Mouse (Mus musculus): Measurements from ENCODE around the gene Efhc1. TPM values are rescaled to one million over a fixed set of nuclear protein-coding genes. Genes with fewer than 3 reads are reported as not detected.

The Efhc1 gene
- polyA plus RNA-seq, 1 experiment from 2014 or later, result 2.8 TPM

GRCm38 (mm10) chr1:20954876-20955275 is 3.5 kb downstream of the Efhc1 start:
- no peaks in the 10 kb centered on the region for H3K4me1 ChIP-seq (ENCODE audit: control insufficient read depth, insufficient read depth, low read length)

GRCm38 (mm10) chr1:20969642-20970041 is 18.2 kb downstream of the Efhc1 start:
- H3K4me1 ChIP-seq (ENCODE audit: control insufficient read depth, insufficient read depth, low read length), result no peaks in the 10 kb centered on the region
- no peak overlapping the region for H3K9ac ChIP-seq (replicated peaks; ENCODE audit: low read length)
- H3K9me3 ChIP-seq (replicated peaks; ENCODE audit: control insufficient read depth, low read length), result no peaks in the 10 kb centered on the region
- ATAC-seq (replicated peaks; ENCODE audit: insufficient number of reproducible peaks, low FRiP score, low TSS enrichment, low read depth) (no peak), DNase-seq (ENCODE audit: low spot score) (no peak)
- no peak overlapping the region for H3K4me3 ChIP-seq (ENCODE audit: low read depth, low read length)
- no peaks in the 10 kb centered on the region for H3K27me3 ChIP-seq (ENCODE audit: control insufficient read depth, insufficient read depth, low read length)
- no peaks in the 10 kb centered on the region for H3K36me3 ChIP-seq (replicated peaks; ENCODE audit: control insufficient read depth, insufficient read depth, low read depth, low read length)
- WGBS, result 84% methylated on average over 2 of the region's 2 CpGs
- H3K27ac ChIP-seq (replicated peaks; ENCODE audit: low read depth, low read length), result no peak overlapping the region
- no peak overlapping the region for H3K4me2 ChIP-seq (ENCODE audit: low read depth, low read length)

More at GRCm38 (mm10) chr1:20954876-20955275, 3.5 kb downstream of the Efhc1 start:
- Histone ChIP-seq H3K4me2 (ENCODE audit: low read depth, low read length) (no peak overlapping the region), H3K9me3 (replicated peaks; ENCODE audit: control insufficient read depth, low read length) (no peaks in the 10 kb centered on the region), H3K27me3 (ENCODE audit: control insufficient read depth, insufficient read depth, low read length) (no peaks in the 10 kb centered on the region), H3K9ac (replicated peaks; ENCODE audit: low read length) (no peak overlapping the region), H3K36me3 (replicated peaks; ENCODE audit: control insufficient read depth, insufficient read depth, low read depth, low read length) (no peaks in the 10 kb centered on the region), H3K27ac (replicated peaks; ENCODE audit: low read depth, low read length) (no peak overlapping the region), H3K4me3 (ENCODE audit: low read depth, low read length) (no peak overlapping the region)
- ATAC-seq (replicated peaks; ENCODE audit: insufficient number of reproducible peaks, low FRiP score, low TSS enrichment, low read depth), result no peak
- no peak for DNase-seq (ENCODE audit: low spot score)
- WGBS, result 75% methylated on average over 3 of the region's 3 CpGs

GRCm38 (mm10) chr1:20973389-20973788 is 22.0 kb downstream of the Efhc1 start:
- 94% methylated on average over 6 of the region's 6 CpGs for WGBS

GRCm38 (mm10) chr1:20974341-20975135 is 23.1 kb downstream of the Efhc1 start:
- no peak for ATAC-seq (replicated peaks; ENCODE audit: insufficient number of reproducible peaks, low FRiP score, low TSS enrichment, low read depth)

More at GRCm38 (mm10) chr1:20973389-20973788, 22.0 kb downstream of the Efhc1 start:
- Histone ChIP-seq H3K4me3 (ENCODE audit: low read depth, low read length) (no peak overlapping the region), H3K27me3 (ENCODE audit: control insufficient read depth, insufficient read depth, low read length) (no peaks in the 10 kb centered on the region), H3K9ac (replicated peaks; ENCODE audit: low read length) (no peak overlapping the region), H3K4me1 (ENCODE audit: control insufficient read depth, insufficient read depth, low read length) (no peaks in the 10 kb centered on the region), H3K4me2 (ENCODE audit: low read depth, low read length) (no peak overlapping the region), H3K27ac (replicated peaks; ENCODE audit: low read depth, low read length) (no peak overlapping the region), H3K9me3 (replicated peaks; ENCODE audit: control insufficient read depth, low read length) (no peaks in the 10 kb centered on the region), H3K36me3 (replicated peaks; ENCODE audit: control insufficient read depth, insufficient read depth, low read depth, low read length) (no peaks in the 10 kb centered on the region)
- no peak for DNase-seq (ENCODE audit: low spot score)
- no peak for ATAC-seq (replicated peaks; ENCODE audit: insufficient number of reproducible peaks, low FRiP score, low TSS enrichment, low read depth)

GRCm38 (mm10) chr1:20980553-20980952 is 29.1 kb downstream of the Efhc1 start:
- DNase-seq (ENCODE audit: low spot score) (no peak), ATAC-seq (replicated peaks; ENCODE audit: insufficient number of reproducible peaks, low FRiP score, low TSS enrichment, low read depth) (no peak)
- H3K27me3 ChIP-seq (ENCODE audit: control insufficient read depth, insufficient read depth, low read length), result no peaks in the 10 kb centered on the region
- no peak overlapping the region for H3K9ac ChIP-seq (replicated peaks; ENCODE audit: low read length)
- H3K36me3 ChIP-seq (replicated peaks; ENCODE audit: control insufficient read depth, insufficient read depth, low read depth, low read length), result no peaks in the 10 kb centered on the region
- H3K27ac ChIP-seq (replicated peaks; ENCODE audit: low read depth, low read length), result no peak overlapping the region
- H3K9me3 ChIP-seq (replicated peaks; ENCODE audit: control insufficient read depth, low read length), result no peaks in the 10 kb centered on the region
- no peak overlapping the region for H3K4me3 ChIP-seq (ENCODE audit: low read depth, low read length)
- H3K4me2 ChIP-seq (ENCODE audit: low read depth, low read length), result no peak overlapping the region
- H3K4me1 ChIP-seq (ENCODE audit: control insufficient read depth, insufficient read depth, low read length), result no peaks in the 10 kb centered on the region
- WGBS, result 29% methylated on average over 1 of the region's 1 CpGs

More at GRCm38 (mm10) chr1:20974341-20975135, 23.1 kb downstream of the Efhc1 start:
- H3K4me3 ChIP-seq (ENCODE audit: low read depth, low read length), result no peak overlapping the region
- H3K4me1 ChIP-seq (ENCODE audit: control insufficient read depth, insufficient read depth, low read length), result no peaks in the 10 kb centered on the region
- no peak overlapping the region for H3K27ac ChIP-seq (replicated peaks; ENCODE audit: low read depth, low read length)
- no peaks in the 10 kb centered on the region for H3K36me3 ChIP-seq (replicated peaks; ENCODE audit: control insufficient read depth, insufficient read depth, low read depth, low read length)
- H3K9me3 ChIP-seq (replicated peaks; ENCODE audit: control insufficient read depth, low read length), result no peaks in the 10 kb centered on the region
- H3K4me2 ChIP-seq (ENCODE audit: low read depth, low read length), result no peak overlapping the region
- H3K27me3 ChIP-seq (ENCODE audit: control insufficient read depth, insufficient read depth, low read length), result no peaks in the 10 kb centered on the region
- H3K9ac ChIP-seq (replicated peaks; ENCODE audit: low read length), result no peak overlapping the region
- 75% methylated on average over 9 of the region's 9 CpGs for WGBS
- no peak for DNase-seq (ENCODE audit: low spot score)

- ATAC-seq (replicated peaks; ENCODE audit: insufficient number of reproducible peaks, low FRiP score, low TSS enrichment, low read depth), result no peak
- 86% methylated on average over 6 of the region's 6 CpGs for WGBS
- no peak overlapping the region for H3K4me2 ChIP-seq (ENCODE audit: low read depth, low read length)
Measured at GRCm38 (mm10) chr1:20981764-20982163, 30.3 kb downstream of the Efhc1 start.

GRCm38 (mm10) chr1:20984103-20984502 is 32.7 kb downstream of the Efhc1 start:
- Histone ChIP-seq H3K4me1 (ENCODE audit: control insufficient read depth, insufficient read depth, low read length) (no peaks in the 10 kb centered on the region), H3K27me3 (ENCODE audit: control insufficient read depth, insufficient read depth, low read length) (no peaks in the 10 kb centered on the region), H3K4me2 (ENCODE audit: low read depth, low read length) (no peak overlapping the region), H3K9ac (replicated peaks; ENCODE audit: low read length) (no peak overlapping the region), H3K36me3 (replicated peaks; ENCODE audit: control insufficient read depth, insufficient read depth, low read depth, low read length) (no peaks in the 10 kb centered on the region), H3K9me3 (replicated peaks; ENCODE audit: control insufficient read depth, low read length) (no peaks in the 10 kb centered on the region), H3K27ac (replicated peaks; ENCODE audit: low read depth, low read length) (no peak overlapping the region), H3K4me3 (ENCODE audit: low read depth, low read length) (no peak overlapping the region)
- ATAC-seq (replicated peaks; ENCODE audit: insufficient number of reproducible peaks, low FRiP score, low TSS enrichment, low read depth) (no peak), DNase-seq (ENCODE audit: low spot score) (no peak)
- 68% methylated on average over 2 of the region's 2 CpGs for WGBS

More at GRCm38 (mm10) chr1:20981764-20982163, 30.3 kb downstream of the Efhc1 start:
- H3K27ac ChIP-seq (replicated peaks; ENCODE audit: low read depth, low read length), result no peak overlapping the region
- H3K4me3 ChIP-seq (ENCODE audit: low read depth, low read length), result no peak overlapping the region
- no peak overlapping the region for H3K9ac ChIP-seq (replicated peaks; ENCODE audit: low read length)
- H3K9me3 ChIP-seq (replicated peaks; ENCODE audit: control insufficient read depth, low read length), result no peaks in the 10 kb centered on the region
- H3K27me3 ChIP-seq (ENCODE audit: control insufficient read depth, insufficient read depth, low read length), result no peaks in the 10 kb centered on the region
- no peak for DNase-seq (ENCODE audit: low spot score)
- no peaks in the 10 kb centered on the region for H3K36me3 ChIP-seq (replicated peaks; ENCODE audit: control insufficient read depth, insufficient read depth, low read depth, low read length)
- no peaks in the 10 kb centered on the region for H3K4me1 ChIP-seq (ENCODE audit: control insufficient read depth, insufficient read depth, low read length)

GRCm38 (mm10) chr1:20984582-20984981 is 33.2 kb downstream of the Efhc1 start:
- no peak overlapping the region for H3K9ac ChIP-seq (replicated peaks; ENCODE audit: low read length)
- H3K4me1 ChIP-seq (ENCODE audit: control insufficient read depth, insufficient read depth, low read length), result no peaks in the 10 kb centered on the region
- no peak for DNase-seq (ENCODE audit: low spot score)
- H3K36me3 ChIP-seq (replicated peaks; ENCODE audit: control insufficient read depth, insufficient read depth, low read depth, low read length), result no peaks in the 10 kb centered on the region
- no peak overlapping the region for H3K4me3 ChIP-seq (ENCODE audit: low read depth, low read length)
- no peak for ATAC-seq (replicated peaks; ENCODE audit: insufficient number of reproducible peaks, low FRiP score, low TSS enrichment, low read depth)
- 81% methylated on average over 4 of the region's 4 CpGs for WGBS
- H3K4me2 ChIP-seq (ENCODE audit: low read depth, low read length), result no peak overlapping the region
- H3K27ac ChIP-seq (replicated peaks; ENCODE audit: low read depth, low read length), result no peak overlapping the region
- no peaks in the 10 kb centered on the region for H3K9me3 ChIP-seq (replicated peaks; ENCODE audit: control insufficient read depth, low read length)
- no peaks in the 10 kb centered on the region for H3K27me3 ChIP-seq (ENCODE audit: control insufficient read depth, insufficient read depth, low read length)
